Mouse (Mus musculus): Measurements from ENCODE around the gene Olfr561.

Gene Olfr561

GRCm38 (mm10) chr7:102770921-102771320 is at the start of gene Olfr561:
Gene Olfr561 (plus strand): TSS chr7:102771221.
- no peak for DNase-seq (ENCODE audit: extremely low spot score, low spot score)

- no peak for DNase-seq (ENCODE audit: extremely low spot score, low spot score)
Measured at GRCm38 (mm10) chr7:102727391-102727790, 43.6 kb upstream of the Olfr561 start, which contains the start of gene Olfr559. Gene Olfr559 (minus strand): TSS chr7:102727491.

GRCm38 (mm10) chr7:102733793-102734192 is 37.2 kb upstream of the Olfr561 start:
- no peak for DNase-seq (ENCODE audit: extremely low spot score, low spot score)

- DNase-seq (ENCODE audit: extremely low spot score, low spot score), result no peak
Measured at GRCm38 (mm10) chr7:102737705-102738104, 33.3 kb upstream of the Olfr561 start.

GRCm38 (mm10) chr7:102752086-102752485 is 18.9 kb upstream of the Olfr561 start:
- DNase-seq (ENCODE audit: extremely low spot score, low spot score), result no peak

GRCm38 (mm10) chr7:102759266-102759665 is 11.8 kb upstream of the Olfr561 start, which contains the start of the genes Olfr560 and Olfr78:
Gene Olfr560 (minus strand): TSS chr7:102759366.
Gene Olfr78 (minus strand): TSS chr7:102759471.
- no peak for DNase-seq (ENCODE audit: extremely low spot score, low spot score)

GRCm38 (mm10) chr7:102803180-102803579 is 32.2 kb downstream of the Olfr561 start, which contains the start of gene Olfr564:
Gene Olfr564 (plus strand): TSS chr7:102803480.
- DNase-seq (ENCODE audit: extremely low spot score, low spot score), result no peak
